Mouse (Mus musculus): Measurements from ENCODE around the gene Nr4a1.

Nr4a1 gene

GRCm38 (mm10) chr15:101315832-101316231 lies 61.8 kb downstream of the Nr4a1 start:
- peak; percentile 59 for DNase-seq (ENCODE audit: low spot score)

GRCm38 (mm10) chr15:101316279-101316912 lies 62.3 kb downstream of the Nr4a1 start:
- DNase-seq (ENCODE audit: low spot score) = no peak

GRCm38 (mm10) chr15:101316913-101317813 lies 63.1 kb downstream of the Nr4a1 start:
- no peak for DNase-seq (ENCODE audit: low spot score)

- DNase-seq (ENCODE audit: low spot score) = no peak
Observed at GRCm38 (mm10) chr15:101317814-101318500, 63.9 kb downstream of the Nr4a1 start.

- DNase-seq (ENCODE audit: low spot score) = no peak
Observed at GRCm38 (mm10) chr15:101318889-101319765, 65.1 kb downstream of the Nr4a1 start.

GRCm38 (mm10) chr15:101320010-101320617 lies 66.0 kb downstream of the Nr4a1 start:
- no peak for DNase-seq (ENCODE audit: low spot score)

GRCm38 (mm10) chr15:101320618-101321041 lies 66.6 kb downstream of the Nr4a1 start:
- no peak for DNase-seq (ENCODE audit: low spot score)

GRCm38 (mm10) chr15:101321126-101321525 lies 67.1 kb downstream of the Nr4a1 start:
- DNase-seq (ENCODE audit: low spot score) = no peak

GRCm38 (mm10) chr15:101322106-101322505 lies 68.0 kb downstream of the Nr4a1 start:
- DNase-seq (ENCODE audit: low spot score) = no peak

- no peak for DNase-seq (ENCODE audit: low spot score)
Observed at GRCm38 (mm10) chr15:101322640-101323039, 68.6 kb downstream of the Nr4a1 start.

- no peak for DNase-seq (ENCODE audit: low spot score)
Observed at GRCm38 (mm10) chr15:101323511-101323910, 69.4 kb downstream of the Nr4a1 start.

Measured in spleen, adult 12 weeks (tissue).